Mouse (Mus musculus): ENCODE results near the gene Fhl2.

DNA sequence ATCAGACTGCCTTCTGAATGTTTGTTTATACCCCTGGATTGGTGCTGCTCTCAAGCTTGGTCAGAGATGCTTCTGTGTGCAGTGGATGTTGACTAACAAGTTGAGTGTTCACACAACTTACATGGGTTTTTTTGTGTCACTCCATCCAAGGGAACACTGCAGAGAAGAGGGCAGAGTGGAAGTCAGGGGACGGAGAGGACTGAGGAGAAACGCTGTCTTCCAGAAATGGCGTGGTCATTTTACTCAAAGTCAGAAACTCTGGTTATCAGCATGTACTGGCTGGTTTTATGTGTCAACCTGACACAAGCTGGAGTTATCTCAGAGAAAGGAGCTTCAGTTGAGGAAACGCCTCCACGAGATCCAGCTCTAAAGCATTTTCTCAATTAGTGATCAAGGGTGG is 75.8 kb downstream of the Fhl2 start:
- no peak for TF ChIP-seq CTCF (IDR thresholded peaks at IDR 0.05; ENCODE audit: borderline replicate concordance, control insufficient read depth, extremely low read depth, insufficient read depth, low read length, poor library complexity)
- TF ChIP-seq POLR2A (IDR thresholded peaks at IDR 0.05; ENCODE audit: control insufficient read depth, extremely low read depth, insufficient read depth, low read length, poor library complexity) = no peak

All from thymus, adult 2 months (tissue).